Mouse (Mus musculus) adrenal gland, postnatal 36 days (tissue): ENCODE results near the gene Adgrf5. TPM values are rescaled to one million over a fixed set of nuclear protein-coding genes. Genes with fewer than 3 reads are reported as not detected.
A peak's percentile ranks its signal among the peaks of the same experiment; 100 is the strongest.
"Not testable (repeated sequence)": the region's sequence is repeated elsewhere in the genome, so short reads cannot be mapped to it uniquely, and the experiment has no call there.

Experiments
- DNase-seq, 2 experiments: peaks; one replicate each; pipeline ENCODE4 v3.0.0; 2021; ENCODE audit warnings: mixed read lengths in 1 of 2
- total RNA-seq, 2 experiments: library from RNA; stranded (reverse); gene quantifications; 2 replicates each; pipeline ENCODE4 v1.2.3; 2021

Gene Adgrf5
- total RNA-seq, 2 experiments from 2014 or later, result 74.0 to 137 TPM

DNA sequence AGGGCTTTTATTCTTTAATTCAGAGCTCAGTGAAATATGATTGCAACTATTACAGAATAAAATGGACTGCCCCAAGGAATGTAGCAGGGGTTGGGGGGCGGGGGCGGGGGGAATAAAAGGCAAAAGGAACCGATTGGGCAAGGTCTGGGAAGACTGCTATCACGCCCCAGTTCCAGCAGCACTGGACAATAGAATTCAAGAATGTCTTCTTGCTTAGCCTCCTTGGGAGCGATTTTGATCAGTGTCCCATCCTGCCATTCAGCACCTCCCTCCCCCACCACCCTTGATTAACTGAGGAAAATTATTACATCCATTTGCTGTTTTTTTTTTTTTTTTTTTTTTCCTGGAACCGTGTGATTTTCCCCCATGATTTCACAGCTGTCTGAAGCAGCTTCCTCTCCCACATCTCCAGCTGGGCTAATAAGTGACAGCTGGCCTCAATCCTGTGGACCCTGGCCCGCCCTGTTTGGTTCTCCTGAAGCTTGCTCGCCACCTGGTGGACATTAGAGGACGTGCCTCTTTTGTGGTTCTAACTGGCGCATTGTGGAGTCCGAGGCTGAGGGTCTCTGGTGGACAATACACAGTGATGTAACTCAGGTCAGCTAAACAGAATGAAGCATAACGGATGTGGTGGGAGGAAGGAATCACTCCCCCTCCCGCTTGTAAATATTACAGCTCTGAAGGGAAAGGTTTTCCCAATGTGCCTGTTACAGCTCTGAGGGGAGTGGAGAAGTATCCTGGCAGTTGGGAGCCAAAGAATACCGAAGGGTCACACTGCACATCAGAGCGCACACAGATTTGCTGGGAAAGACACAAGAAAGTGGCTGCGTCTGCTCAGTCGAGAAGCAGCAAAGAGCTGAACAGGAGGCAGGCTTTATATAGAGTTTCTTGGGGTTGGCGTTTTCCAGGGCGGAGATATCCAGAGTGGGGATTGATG lies 100.3 kb downstream of the Adgrf5 start:
- peak; percentile 60 to 71 for DNase-seq

DNA sequence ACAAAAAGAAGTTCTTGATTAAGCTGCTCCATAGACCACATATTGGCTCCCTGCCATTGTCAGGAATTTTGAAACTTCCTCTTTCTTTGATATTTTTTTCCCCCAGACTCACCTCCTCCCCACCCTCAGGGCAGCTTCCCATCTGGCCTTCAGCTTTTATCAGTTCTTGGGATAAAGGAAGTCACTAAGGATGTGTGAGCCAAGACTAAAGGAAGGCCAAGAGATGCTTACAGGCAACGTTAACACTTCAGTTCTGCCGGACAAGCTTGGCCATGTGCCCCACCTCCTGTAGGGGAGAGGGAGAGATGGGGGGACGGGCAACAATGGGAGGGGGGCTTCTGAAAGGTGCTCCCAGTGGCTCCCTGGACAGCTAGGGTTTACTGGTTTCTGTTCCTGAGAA lies 109.8 kb downstream of the Adgrf5 start:
- peak in 1 of 2 experiments; percentile 9 for DNase-seq

DNA sequence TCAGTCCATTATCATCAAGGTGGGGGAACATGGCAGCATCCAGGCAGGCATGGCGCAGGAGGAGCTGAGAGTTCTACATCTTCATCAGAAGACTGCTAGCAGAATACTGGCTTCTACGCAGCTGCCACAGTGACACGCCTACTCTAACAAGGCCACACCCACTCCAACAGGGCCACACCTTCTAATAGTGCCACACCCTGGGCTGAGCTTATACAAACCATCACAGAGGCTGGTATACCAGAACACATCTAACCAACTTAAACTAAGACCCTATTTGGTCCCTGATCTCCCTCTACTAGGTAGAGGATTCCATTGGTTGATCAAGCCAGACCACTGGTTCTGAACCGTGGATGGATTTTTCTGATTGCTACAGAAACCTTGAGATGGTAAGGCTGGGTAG lies 112.3 kb downstream of the Adgrf5 start:
- no peak for DNase-seq

DNA sequence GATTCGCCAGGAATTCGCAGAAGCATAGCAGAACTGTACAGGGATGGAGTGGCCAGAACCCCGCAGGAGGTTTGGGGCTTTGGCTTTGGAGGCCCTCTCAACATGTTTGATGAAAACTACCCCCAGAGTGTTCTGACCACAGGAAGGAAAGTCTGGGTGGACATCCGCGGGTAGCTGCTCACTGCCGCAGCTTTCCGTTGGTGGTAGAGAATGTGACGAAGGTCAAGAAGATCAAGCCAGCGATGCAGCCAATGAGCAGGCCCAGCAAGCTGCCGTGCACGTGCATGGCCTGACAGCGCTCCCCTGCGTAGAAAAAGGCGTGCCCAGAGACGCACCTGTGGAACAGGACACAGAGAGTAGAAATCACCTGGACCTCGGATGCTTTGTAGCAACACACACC lies 114.5 kb downstream of the Adgrf5 start:
- DNase-seq, result no peak

DNA sequence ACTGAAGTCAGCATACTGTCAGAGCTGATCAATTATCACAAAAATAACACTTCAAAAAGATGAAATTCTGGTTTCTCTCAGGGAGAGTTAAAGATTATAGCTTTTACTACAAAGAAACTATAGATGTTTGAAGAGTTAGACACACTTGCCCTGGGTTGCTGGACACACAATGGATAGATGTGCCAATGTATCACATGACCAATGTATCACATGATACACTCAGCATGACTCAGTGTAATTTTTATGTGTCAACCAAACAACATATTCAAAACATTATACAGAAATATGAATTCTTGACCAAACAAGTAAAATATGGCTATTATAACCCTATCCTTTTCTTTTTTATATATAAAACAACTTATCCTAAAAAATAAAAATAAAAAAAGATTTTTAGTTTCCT lies 117.4 kb downstream of the Adgrf5 start:
- no peak for DNase-seq

DNA sequence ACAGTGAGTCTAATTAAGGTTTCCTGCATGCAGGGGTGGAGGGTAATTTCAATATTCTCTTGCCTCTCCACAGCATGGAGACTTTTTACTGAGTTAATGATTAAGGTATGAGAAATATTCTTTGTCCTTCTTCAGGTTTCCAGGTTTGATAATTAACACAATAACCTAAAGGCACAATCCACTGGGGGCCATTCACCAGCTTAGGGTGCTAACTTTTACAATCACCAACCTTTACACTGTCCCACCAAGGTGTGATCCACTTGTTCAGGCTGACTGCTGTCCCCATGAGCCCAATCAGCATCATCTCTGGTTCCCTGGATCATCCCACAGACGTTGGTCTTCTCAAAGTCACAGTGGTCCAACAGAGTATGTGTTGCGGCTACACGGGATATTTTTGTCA lies 125.7 kb downstream of the Adgrf5 start:
- DNase-seq, result no peak

DNA sequence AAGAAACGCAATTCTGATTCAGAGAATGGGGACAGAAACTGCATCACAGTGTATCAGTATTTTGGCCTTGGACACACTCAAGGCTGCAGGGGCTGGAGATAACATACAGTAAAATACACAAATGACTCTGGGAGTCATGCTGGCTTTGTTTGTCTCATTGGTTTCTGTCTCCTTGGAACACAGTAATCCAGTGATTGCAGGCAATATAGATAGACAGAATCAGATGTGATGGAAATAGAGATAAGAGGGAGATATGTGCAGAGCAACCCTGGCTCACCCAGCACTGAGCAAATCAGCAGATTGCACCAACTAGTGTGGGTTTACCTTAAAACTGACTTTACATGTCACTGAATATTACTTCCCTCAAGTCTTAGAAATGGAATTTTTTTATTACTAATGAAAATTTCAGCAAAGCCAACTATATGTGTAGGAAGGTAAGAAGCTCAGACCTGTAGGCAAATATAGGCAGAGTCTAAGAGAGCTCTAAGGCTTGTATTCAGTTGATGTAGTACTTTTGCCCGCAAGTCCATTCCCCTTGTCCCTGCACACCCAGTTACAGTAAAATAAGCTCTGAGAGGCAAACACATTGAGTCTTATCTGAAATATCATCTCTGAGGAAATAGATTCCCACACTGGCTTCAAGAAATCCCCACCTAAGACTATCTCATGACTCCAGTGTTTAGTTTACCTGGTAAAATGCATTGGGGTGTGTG lies 128.3 kb downstream of the Adgrf5 start:
- DNase-seq, result peak; percentile 2 to 18

DNA sequence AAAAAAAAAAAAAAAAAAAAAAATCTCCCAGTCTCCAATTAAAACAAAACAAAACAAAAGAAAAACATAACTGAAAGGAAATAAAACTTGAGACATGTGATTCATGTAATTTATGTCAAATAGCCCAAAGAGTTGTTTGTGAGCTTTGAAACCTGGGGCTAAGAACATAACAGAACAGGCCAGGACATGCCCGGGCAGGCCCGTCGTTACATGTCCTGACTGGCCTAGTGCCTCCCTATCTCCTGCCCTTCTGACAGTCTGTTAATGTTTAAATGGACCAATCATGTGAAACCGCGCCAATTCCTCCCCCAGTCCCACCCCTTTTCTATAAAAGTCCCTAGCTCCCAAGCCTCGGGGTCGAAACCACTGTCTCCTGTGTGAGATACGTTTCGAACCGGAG lies 130.1 kb downstream of the Adgrf5 start:
- DNase-seq, result not testable (repeated sequence)

DNA sequence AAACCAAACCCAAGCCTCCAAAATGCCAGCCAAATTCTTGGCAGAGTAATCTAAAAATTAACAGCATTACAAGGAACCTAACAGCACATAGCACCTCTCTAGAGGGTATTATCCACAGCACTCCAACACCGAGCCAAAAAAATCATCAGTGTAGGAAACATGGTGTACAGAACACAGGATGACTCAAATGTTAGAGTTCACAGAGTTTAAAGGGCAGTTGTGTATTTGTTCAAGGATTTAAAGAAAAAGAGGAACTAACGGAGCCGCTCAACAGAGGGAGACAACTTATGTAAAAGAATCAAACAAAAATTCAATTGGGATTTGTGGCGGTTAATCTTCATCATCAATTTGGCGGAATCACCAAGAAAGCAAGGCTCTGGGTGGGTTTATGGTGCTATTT lies 135.3 kb downstream of the Adgrf5 start:
- DNase-seq, result no peak

DNA sequence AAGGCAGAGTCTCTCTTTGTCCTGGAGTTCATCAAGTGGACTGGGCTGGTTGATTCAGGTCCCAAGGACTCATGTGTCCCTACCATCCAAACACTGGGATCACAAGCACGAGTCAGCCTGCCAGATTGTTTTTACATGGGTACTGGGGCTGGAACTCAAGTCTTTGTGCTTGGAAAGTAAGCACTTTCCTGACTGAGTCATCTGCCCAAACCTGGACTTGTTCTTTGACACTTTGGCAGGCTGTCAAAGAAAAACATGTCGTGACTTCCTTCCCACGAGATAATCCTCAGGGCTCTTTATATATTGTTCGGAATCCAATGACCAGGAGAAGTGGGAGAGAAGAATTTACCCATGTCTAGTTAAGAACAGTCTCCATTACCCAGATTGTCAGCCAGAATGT lies 137.3 kb downstream of the Adgrf5 start:
- DNase-seq, result no peak

DNA sequence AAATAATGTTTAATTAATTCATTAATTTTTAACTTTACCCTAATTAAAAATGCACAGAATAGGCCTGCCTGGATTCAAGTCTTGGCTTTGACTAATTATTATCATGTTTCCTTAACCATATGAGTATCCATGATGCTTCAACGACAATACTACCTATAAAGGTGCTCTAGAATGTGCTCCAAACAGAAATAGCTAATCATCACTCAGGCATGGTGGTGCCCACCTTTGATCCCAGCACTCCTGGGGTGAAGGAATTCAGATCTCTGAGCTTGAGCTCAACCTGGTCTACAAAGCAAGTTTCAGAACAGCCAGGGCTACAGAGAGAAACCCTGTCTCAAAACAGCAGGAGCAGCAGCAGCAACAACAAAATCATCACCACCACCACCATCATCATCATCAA lies 140.3 kb downstream of the Adgrf5 start:
- no peak for DNase-seq

DNA sequence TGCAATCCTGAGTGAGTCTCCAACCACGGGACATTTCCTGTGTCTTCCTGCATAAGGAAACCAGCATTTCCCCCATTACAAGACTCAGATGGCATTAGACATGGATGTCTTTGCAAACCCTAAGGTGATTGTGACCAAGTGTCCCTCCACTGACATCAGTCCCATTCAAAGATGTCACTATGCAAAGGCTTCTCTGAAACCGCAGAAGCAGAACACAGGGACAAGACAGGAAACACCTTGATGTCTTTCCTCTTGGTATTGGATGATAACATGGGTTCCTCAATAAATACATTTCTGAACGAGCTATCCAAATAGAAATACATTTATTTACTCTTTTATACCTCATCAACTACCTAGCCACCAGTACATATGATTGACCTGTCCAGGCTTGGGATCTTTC lies 141.0 kb downstream of the Adgrf5 start:
- DNase-seq, result no peak

DNA sequence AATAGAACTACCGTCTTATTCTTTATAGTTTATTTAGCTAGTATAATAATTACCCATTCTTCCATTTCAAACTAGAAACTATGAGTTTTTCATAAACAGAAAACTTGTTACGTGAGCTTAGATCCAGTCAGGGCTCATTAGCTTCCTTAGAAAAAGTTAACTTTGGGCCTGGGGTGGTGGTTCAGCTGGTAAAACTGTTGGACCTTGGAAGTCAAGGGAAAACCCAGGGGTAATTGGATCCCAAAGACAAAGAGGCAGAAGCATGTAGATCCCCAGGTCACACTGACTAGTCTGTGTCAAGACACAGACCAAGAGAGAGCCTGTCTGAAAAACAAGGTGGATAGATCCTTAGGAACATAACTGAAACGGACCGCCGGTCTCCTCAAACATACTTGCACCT lies 141.4 kb downstream of the Adgrf5 start:
- no peak for DNase-seq

DNA sequence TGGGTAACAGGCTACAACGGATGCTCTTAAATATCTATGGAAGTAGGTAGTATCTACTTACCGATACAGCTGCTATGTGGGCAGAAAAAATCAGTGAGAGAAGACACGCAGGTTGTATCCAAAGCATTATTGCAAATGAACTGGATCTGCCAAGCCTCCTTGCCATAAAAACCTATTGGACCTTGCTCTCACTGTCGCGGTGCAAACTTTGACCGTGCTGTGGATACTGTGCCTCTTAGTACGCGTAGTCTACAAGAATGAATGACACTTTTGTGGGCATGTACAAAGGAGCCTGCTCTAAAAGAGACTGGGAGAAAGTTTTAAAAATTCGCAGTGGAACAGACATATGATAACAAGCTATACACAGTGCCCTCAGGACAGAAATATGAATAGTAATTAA lies 142.3 kb downstream of the Adgrf5 start, which contains the start of gene Mep1a:
TSS of gene Mep1a (minus strand) at position 221 of the 400 bp plus-strand sequence.
- no peak for DNase-seq

DNA sequence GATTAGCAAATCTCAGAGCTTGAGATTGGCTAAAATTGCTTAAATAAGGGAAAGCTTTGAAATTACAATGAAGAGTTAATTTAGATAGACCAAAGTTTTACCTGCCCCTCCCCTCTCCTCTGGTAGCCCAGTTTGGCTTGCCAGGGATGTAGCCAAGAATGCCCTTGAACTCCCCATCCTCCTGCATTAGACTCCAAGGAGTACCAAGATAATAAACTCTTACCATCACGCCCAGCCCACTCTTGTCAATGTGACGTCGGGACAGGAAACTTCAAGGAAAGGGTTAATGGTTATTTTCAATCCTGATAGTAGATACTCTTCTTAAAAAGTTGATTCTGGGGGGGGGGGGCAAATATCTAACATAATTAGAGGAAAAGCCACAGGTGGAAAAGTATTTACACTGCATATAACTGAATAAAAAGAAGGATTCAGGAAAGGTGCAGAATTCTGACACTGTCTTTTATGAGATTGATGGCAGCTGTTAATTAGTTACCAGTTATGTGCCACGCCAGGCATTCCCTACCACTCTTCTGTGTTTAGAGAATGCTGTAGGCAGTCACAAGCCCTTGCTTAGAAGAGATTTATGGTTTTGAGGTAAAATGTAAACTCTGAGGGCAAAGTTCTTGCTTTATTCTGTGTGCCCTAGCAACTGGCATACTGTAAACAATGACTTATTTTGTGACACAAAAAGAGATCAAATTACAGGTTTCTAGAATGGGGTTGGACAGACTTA lies 143.8 kb downstream of the Adgrf5 start:
- no peak for DNase-seq

DNA sequence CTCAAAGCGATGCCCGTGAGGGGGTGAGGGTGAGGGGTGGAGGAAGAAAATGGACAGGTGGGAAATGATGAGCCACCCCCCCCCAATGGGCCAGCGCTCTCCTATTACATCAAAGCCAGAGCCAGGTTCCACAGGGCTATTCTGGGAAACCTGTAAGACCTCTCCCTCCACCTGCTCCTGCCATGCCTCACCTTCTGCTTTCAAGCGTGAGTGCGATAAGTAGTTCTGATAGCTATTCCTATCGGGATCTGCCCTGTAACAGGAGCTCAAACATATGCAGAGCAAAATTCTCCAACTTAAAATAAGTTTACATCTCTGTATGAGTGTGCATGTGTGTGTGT lies 144.3 kb downstream of the Adgrf5 start:
- DNase-seq, result no peak

Other genes with a start within 250 kb of the Adgrf5 start
- gene Adgrf1, start 90.1 kb upstream of the Adgrf5 start, total RNA-seq, result not detected
- gene Mep1a, start 142.4 kb downstream of the Adgrf5 start, total RNA-seq, result not detected
- gene Ankrd66, start 183.2 kb downstream of the Adgrf5 start, total RNA-seq, result not detected
- gene Pla2g7, start 207.6 kb downstream of the Adgrf5 start, total RNA-seq, result 10 to 100 TPM; 14.6 to 18.4 TPM